Mouse (Mus musculus) left cerebral cortex, adult 2 months (tissue): ENCODE data around the gene Lrrc1. TPM values are rescaled to one million over a fixed set of nuclear protein-coding genes. Genes with fewer than 3 reads are reported as not detected.
A peak's percentile ranks its signal among the peaks of the same experiment; 100 is the strongest.
"Not testable (repeated sequence)": the region's sequence is repeated elsewhere in the genome, so short reads cannot be mapped to it uniquely, and the experiment has no call there.

Experiments
- DNase-seq, 2 experiments: peaks; one replicate each; pipeline ENCODE4 v3.0.0; 2021 to 2022; ENCODE audit warnings: low spot score in 2 of 2, mixed read lengths in 1 of 2; ENCODE audit errors: extremely low spot score in 1 of 2
- H3K27ac ChIP-seq: fragments of 200-600 bp; 2 replicates; pipeline ENCODE4 v1.8.1; 2022
- H3K4me3 ChIP-seq: fragments of 200-600 bp; 2 replicates; pipeline ENCODE4 v1.8.1; 2022
- CTCF ChIP-seq: fragments of 200-600 bp; IDR thresholded peaks from 2 replicates; pipeline ENCODE4 v1.8.1; 2022; ENCODE audit warnings: antibody characterized with exemption, mild to moderate bottlenecking, moderate library complexity
- intact Hi-C: fragments of 180-260 bp; cut with DNase I; formaldehyde crosslinking; loops from one replicate; pipeline ENCODE4 v1.15.1; 2025
- long read RNA-seq, 2 experiments: library from polyadenylated mRNA; stranded (forward); transcript quantifications; one replicate each; pipeline ENCODE4 v2.0.0; 2021; ENCODE audit warnings: borderline mapping rate in 2 of 2
- total RNA-seq, 2 experiments: library from RNA; stranded (reverse); gene quantifications; 2 replicates each; pipeline ENCODE4 v1.2.3; 2021

Lrrc1 gene
- total RNA-seq = 1 to 10 TPM; 5.7 to 6.1 TPM
- long read RNA-seq, experiment 1, partial matches to known transcripts = 0 of 3 reads
- long read RNA-seq, experiment 1, other reads (novel, unspliced or antisense) = 0 of 3 reads
- long read RNA-seq, experiment 2, partial matches to known transcripts = 0 of 5 reads
- long read RNA-seq, experiment 2, other reads (novel, unspliced or antisense) = 2 of 5 reads

DNA sequence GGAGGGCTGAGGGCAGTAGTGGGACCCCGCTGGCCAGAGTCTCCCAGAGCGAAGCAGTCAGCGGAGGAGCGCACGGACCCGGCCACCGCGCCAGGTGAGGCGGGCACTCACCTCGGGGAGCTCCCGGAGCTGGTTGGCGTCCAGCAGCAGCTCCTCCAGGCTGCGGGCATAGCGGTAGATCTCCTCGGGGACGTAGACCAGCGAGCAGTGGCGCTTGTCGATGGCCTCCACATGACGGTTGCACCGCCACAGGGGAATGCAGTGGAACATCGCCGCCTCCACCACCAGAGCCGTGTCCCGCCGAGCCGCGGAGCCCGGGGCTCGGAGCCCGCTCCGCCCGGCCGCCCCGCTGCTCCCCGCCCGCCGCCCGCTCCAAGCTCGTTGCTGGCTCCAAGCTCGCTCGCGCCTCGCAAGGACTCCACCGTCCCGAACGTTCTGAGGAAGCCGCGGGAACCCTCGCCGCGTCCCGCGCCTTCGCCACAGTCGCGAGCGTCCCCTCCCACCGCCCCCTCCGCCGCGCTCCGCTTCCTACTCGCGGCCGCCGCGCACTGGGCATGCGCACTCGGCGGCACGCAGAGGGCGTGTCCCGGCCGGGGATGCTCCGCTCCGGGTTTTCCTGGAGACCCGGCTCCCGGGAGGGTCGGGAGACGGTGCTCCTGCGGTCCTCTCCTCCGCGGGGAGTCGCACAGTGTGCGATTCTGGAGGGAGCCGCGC is at the start of gene Lrrc1:
TSS of gene Lrrc1 (minus strand) at position 517 of the 714 bp plus-strand sequence.
- DNase-seq = peak; percentile 85 to 88
- H3K27ac ChIP-seq = peak within 1 kb of the TSS; percentile 30
- peak within 1 kb of the TSS; percentile 68 for H3K4me3 ChIP-seq
- no peak for TF ChIP-seq CTCF
- intact Hi-C loops = loop anchor here (5.0 kb wide), 2 partner anchors 62 to 208 kb away; partner anchors contain the start of gene Gclc

DNA sequence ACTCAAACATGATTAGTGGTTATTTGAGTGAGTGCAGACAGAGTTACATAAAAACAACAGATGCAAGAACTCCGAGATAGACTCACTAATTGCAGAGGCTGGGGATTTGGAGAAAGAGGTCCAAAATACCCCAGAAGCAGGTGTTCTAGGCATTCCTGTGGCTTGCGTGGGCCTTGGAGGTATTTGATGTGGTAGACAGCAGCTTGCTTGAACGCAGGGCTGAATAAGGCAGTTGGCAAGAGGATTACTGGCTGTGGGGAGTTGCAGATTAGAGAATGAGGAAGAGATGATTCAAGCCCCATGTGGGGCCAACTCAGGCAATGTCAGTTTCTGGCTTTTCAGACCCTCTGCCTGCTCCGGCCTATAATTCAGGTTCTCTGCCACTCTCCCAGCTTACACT is 47.8 kb upstream of the Lrrc1 start:
- no peak for DNase-seq
- no peak for TF ChIP-seq CTCF
- Histone ChIP-seq H3K4me3 (no peak overlapping the region), H3K27ac (no peak overlapping the region)
- intact Hi-C loops = loop anchor here (10.0 kb wide), 1 partner anchor 162 kb away; the partner anchor contains the start of gene Gclc

DNA sequence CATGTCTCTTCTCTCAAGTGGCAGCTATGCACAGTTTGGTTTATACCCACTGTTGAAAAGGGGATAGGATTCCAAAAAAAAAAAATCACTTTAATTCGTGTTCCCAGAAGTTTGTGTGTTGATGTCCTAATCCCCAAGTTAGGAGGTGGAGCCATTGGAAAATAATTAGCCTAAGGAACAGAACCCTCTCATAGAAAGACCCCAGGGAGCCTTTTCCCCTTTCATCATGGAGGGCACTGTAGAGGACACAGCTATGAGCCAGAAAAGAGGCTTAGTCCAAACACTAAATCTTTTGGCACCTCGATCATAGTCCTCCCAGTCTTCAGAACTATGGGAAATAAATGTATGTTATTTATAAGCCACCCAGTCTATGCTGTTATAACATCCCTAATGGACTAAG is 44.8 kb upstream of the Lrrc1 start:
- DNase-seq = no peak
- Histone ChIP-seq H3K4me3 (no peak overlapping the region), H3K27ac (no peak overlapping the region)
- TF ChIP-seq CTCF = no peak
- intact Hi-C loops = no loop called here

DNA sequence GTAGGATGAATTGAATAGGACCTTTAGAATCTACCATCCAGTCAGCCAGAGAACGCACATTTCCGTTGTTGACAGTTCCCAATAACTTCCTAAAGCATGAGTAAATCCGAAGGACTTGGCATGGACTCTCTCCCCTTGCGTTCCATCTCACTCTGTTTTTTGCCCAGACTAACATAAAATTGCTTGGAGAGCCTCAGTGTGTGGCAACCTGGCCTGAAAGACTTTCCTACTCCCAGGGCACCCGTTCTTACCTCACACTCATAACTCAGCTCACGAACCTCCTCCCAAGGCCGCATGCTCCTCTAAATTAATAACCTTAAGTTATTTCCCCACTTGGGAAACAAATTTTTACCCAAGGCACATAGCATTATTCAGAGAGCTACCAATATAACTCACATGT is 42.9 kb upstream of the Lrrc1 start:
- H3K27ac ChIP-seq = no peak overlapping the region
- no peak overlapping the region for H3K4me3 ChIP-seq
- intact Hi-C loops = no loop called here
- no peak for TF ChIP-seq CTCF
- no peak for DNase-seq

DNA sequence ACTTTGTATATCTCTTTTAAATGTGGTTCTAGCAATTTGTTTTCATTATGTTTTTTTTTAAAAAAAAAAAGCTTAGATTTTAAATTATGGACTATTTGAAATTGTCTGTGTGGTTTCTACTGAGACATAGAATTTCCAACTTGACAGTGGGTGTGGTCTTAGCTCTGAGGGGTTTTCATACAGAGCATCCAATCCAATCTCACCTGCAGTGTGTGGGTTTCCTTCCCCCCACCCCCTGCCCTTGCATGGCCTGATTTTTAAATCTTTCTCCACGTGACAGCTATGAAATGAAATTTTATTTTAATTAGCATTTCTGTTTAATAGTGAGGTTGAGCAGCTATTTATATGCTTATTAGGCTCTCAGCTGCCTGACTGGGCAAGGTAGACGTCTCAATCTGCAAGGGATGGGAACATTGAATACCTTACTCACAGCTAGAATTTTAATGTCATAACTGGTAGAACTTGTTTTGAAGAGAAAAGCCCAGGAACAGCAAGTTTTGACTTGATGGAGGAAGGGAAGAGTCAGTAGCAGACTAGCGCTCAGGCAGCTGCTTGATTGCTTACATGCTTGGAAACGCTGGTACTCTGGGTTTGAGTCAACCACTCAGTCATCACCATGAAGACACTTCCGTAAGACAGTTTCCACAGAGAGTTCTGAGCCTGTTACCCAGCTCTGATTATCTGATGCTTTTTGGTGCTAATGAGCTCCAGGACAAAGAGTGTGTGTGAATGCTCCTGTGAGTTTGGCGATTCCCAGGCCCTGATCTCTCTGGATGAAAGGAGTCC is 42.3 kb upstream of the Lrrc1 start:
- Histone ChIP-seq H3K4me3 (no peak overlapping the region), H3K27ac (no peak overlapping the region)
- intact Hi-C loops = no loop called here
- no peak for TF ChIP-seq CTCF
- no peak for DNase-seq

DNA sequence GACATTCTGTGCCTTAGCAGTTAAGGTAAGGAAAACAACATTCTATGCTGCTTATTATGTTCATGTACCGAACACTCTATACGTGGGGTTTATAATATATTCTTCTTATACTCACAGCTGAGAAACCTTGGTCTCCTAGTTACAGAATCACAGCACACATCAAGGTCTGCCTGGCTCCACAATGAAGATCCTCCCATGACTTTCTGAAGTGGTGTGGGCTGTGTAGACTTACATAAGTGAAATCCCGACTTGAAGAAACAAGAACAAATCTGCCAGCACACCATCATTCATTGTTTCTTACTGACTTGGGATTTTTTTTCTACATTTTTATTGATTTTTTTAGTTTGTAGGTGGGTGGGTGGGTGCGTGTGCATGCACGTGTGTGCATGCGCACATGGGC is 40.1 kb upstream of the Lrrc1 start:
- no peak for DNase-seq
- Histone ChIP-seq H3K27ac (no peak overlapping the region), H3K4me3 (no peak overlapping the region)
- no peak for TF ChIP-seq CTCF
- intact Hi-C loops = no loop called here

DNA sequence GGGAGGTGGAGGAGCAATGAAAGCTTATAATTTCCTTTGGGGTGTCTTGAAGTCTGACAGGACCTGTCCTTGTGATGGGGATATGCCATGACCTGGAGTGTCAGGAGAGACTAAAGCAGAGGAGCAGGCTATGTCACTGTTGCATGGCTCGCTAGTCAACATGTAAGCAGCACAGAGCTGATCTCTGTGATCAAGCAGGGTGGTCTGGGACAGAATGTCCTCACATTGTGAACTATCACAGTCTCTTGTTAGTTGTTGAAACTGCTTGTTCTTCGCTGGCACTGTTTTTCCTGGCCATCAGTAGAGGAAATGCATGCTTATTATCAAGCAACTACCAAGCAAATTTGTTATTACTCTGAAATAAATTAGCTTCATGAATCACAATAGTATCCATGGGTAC is 38.6 kb upstream of the Lrrc1 start:
- no peak for DNase-seq

DNA sequence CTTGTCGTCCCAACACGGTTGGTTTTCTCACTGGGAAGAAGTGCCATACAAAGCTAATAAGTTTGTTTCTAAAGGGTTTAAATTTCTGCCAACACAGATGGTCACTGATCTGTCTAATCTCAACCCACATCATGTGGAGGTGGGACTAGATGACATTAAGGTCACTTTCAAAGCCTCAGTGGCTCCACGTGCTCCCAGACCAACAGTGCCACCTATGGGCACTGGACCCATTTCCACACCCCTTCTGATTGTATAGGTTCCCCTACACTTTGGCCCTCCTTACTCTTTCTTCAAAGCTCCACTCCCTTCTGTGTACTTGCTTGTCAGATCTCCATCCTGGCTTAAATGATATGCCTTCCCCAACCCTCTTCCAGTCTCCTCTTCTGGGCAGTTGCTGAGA is 35.2 kb upstream of the Lrrc1 start:
- TF ChIP-seq CTCF = peak; percentile 3; the same call in 1 of the 2 replicates
- no peak overlapping the region for H3K27ac ChIP-seq
- H3K4me3 ChIP-seq = no peak overlapping the region
- intact Hi-C loops = no loop called here
- no peak for DNase-seq

More for the DNA sequence above, 38.6 kb upstream of the Lrrc1 start:
- intact Hi-C loops = no loop called here
- no peak overlapping the region for H3K27ac ChIP-seq
- no peak for TF ChIP-seq CTCF
- H3K4me3 ChIP-seq = no peak overlapping the region

DNA sequence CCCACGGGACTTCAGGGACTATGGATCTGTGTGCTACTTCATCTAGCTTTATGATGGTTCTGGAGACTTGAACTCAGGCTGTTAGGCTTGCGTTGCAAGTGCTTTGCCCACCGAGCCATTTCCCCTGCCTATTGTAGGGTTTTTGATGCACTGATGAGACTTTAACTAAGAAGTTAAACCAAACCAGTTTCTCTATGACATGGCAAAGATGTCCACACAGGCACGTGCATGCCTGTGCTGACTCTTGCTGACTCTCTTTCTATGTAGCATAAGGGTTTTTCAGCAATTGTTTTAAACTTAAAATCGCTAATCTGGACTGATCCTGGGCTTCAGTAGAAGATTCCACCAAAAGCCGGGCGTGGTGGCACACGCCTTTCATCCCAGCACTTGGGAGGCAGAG is 33.3 kb upstream of the Lrrc1 start:
- H3K4me3 ChIP-seq = no peak overlapping the region
- intact Hi-C loops = no loop called here
- no peak overlapping the region for H3K27ac ChIP-seq
- DNase-seq = no peak
- no peak for TF ChIP-seq CTCF

DNA sequence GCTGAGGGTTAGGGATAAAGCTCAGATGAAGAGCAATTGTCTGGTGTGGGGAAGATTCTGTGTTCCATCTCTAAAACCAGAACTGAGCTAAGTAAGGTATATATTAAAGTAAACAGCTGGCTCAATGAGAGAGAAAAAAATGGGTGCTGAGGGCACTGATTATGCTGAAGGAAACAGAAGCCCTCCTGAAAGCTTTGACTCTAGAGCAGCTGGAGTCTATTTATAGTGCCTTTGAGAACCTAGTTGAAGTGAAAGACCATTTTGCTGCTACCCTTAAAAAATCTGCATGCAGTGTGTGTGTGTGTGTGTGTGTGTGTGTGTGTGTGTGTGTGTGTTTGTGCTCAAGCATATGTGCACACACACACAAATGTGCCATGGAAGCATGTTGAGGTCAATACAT is 32.7 kb upstream of the Lrrc1 start:
- H3K4me3 ChIP-seq = no peak overlapping the region
- no peak overlapping the region for H3K27ac ChIP-seq
- intact Hi-C loops = no loop called here
- no peak for DNase-seq
- no peak for TF ChIP-seq CTCF

DNA sequence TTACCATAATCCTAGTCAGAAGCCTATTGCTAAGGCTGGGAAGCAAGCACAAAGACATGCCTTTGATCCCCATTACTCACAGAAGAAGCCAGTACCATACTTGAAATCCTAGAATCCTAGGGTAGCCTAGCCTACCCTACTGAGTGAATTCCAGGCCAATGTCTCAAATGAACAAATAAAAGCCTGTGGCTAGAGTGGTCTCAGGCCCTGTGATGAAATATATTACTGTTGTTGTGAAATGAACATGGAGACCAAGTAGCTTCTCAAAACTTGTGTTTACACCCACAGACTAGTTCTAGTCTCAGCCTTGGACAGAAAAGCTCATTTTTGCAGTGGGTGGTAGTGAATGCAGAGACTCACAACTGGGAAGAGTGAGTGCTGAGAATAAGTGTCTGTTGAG is 31.6 kb upstream of the Lrrc1 start:
- H3K4me3 ChIP-seq = no peak overlapping the region
- intact Hi-C loops = no loop called here
- TF ChIP-seq CTCF = no peak
- DNase-seq = no peak
- no peak overlapping the region for H3K27ac ChIP-seq

DNA sequence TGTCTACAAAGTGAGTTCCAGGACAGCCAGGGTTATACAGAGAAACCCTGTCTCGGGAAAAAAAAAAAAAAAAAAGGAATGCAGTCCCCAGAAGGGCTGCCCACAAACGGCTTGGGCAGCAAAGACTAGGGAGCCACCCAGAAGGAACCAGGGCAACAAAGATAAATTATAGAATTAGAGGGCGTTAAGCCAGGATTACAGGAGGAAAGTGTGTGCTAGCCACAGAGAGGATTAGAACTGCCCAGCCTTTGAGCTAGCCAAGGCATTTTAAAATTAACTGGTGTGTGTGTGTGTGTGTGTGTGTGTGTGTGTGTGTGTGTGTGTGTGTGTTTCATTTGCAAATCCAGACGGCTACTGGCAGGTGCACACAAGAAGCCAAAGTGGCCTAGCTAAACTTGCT is 30.3 kb upstream of the Lrrc1 start:
- intact Hi-C loops, H3K4me3 ChIP-seq, DNase-seq, H3K27ac ChIP-seq: not testable (repeated sequence)
